Mouse (Mus musculus) lung, postnatal 0 days (tissue): ENCODE data around the gene Hspa4.

Experiments used
- CTCF ChIP-seq: IDR thresholded peaks from 2 replicates; pipeline ENCODE4 v1.5.1; 2016; ENCODE audit warnings: antibody characterized with exemption, mild to moderate bottlenecking
- EP300 ChIP-seq: IDR thresholded peaks from 2 replicates; pipeline ENCODE4 v1.6.1; 2016; ENCODE audit warnings: antibody characterized with exemption, mild to moderate bottlenecking, control low read depth

GRCm38 (mm10) chr11:53331121-53331520 lies 30.9 kb upstream of the Hspa4 start:
- TF ChIP-seq EP300 = no peak
- no peak for TF ChIP-seq CTCF
